Mouse (Mus musculus) ES-E14 (cell line): ENCODE measurements around the gene Scoc. TPM values are rescaled to one million over a fixed set of nuclear protein-coding genes. Genes with fewer than 3 reads are reported as not detected.

Experiments
- DNase-seq: peaks from one replicate; pipeline ENCODE4 v3.0.0-alpha.2; 2013; ENCODE audit warnings: low read depth, low spot score
- H3K27ac ChIP-seq: 2 replicates; pipeline ENCODE4 v1.5.1; 2012; ENCODE audit warnings: low read depth, mild to moderate bottlenecking, low read length, moderate library complexity, mixed read lengths; ENCODE audit not compliant: poor library complexity, insufficient read depth, severe bottlenecking
- H3K36me3 ChIP-seq: 2 replicates; pipeline ENCODE4 v1.6.1; 2012; ENCODE audit warnings: mild to moderate bottlenecking, low read length, moderate library complexity, mixed read lengths; ENCODE audit not compliant: control insufficient read depth, poor library complexity, insufficient read depth, severe bottlenecking
- H3K4me1 ChIP-seq, 2 experiments: fragments of 150-350 bp in 1 of 2; sonication (generic) in 1 of 2; 2 replicates each; pipeline ENCODE4 v1.6.1; 2012; ENCODE audit warnings: low read length in 2 of 2, mild to moderate bottlenecking in 1 of 2, mixed read lengths in 1 of 2; ENCODE audit not compliant: control insufficient read depth in 2 of 2, insufficient read depth in 2 of 2, poor library complexity in 1 of 2
- H3K4me3 ChIP-seq, 2 experiments: fragments of 150-350 bp in 1 of 2; sonication (generic) in 1 of 2; 2 replicates each; pipeline ENCODE4 v1.5.1; 2012; ENCODE audit warnings: low read length in 2 of 2, low read depth in 1 of 2, mild to moderate bottlenecking in 1 of 2, mixed read lengths in 1 of 2; ENCODE audit not compliant: insufficient read depth in 1 of 2, poor library complexity in 1 of 2, severe bottlenecking in 1 of 2
- H3K9ac ChIP-seq: 2 replicates; pipeline ENCODE4 v1.6.1; 2012; ENCODE audit warnings: low read depth, mild to moderate bottlenecking, low read length, mixed read lengths; ENCODE audit not compliant: poor library complexity, insufficient read depth, severe bottlenecking
- H3K9me3 ChIP-seq: fragments of 150-350 bp; sonication (generic); 2 replicates; pipeline ENCODE4 v1.6.1; 2012; ENCODE audit warnings: low read depth, mild to moderate bottlenecking, low read length; ENCODE audit not compliant: control insufficient read depth, insufficient read depth
- CHD2 ChIP-seq: IDR thresholded peaks from 2 replicates; pipeline ENCODE4 v1.6.1; 2014; ENCODE audit warnings: mild to moderate bottlenecking, low read depth, low read length, inconsistent platforms
- HCFC1 ChIP-seq: IDR thresholded peaks from 2 replicates; pipeline ENCODE4 v1.6.1; 2012; ENCODE audit warnings: low read length, inconsistent platforms, borderline replicate concordance; ENCODE audit not compliant: insufficient read depth
- MAFK ChIP-seq: IDR thresholded peaks from 2 replicates; pipeline ENCODE4 v1.6.1; 2014; ENCODE audit warnings: mild to moderate bottlenecking, low read depth, low read length, inconsistent platforms; ENCODE audit not compliant: insufficient read depth
- ZC3H11A ChIP-seq: IDR thresholded peaks from 2 replicates; pipeline ENCODE4 v1.6.1; 2012; ENCODE audit warnings: low read depth, mild to moderate bottlenecking, inconsistent platforms, low read length, borderline replicate concordance
- ZNF384 ChIP-seq: IDR thresholded peaks from 2 replicates; pipeline ENCODE4 v1.6.1; 2012; ENCODE audit warnings: low read depth, low read length, inconsistent platforms
- in situ Hi-C, 2 experiments: fragments of 600-800 bp; cut with MboI; formaldehyde crosslinking; loops; one replicate each; pipeline ENCODE4 v1.15.1; 2025; ENCODE audit warnings: low sequenced_read_pairs in 2 of 2, inconsistent platforms in 1 of 2; ENCODE audit not compliant: unreplicated experiment in 2 of 2
- total RNA-seq: library from RNA; depleted of rRNA; stranded (reverse); fragments of 300-350 nt; gene quantifications from 2 replicates; pipeline ENCODE4 v1.2.3, GENCODE M21; 2012

Gene Scoc
- total RNA-seq, 1 experiment, result 76.5 TPM

GRCm38 (mm10) chr8:83423032-83423825, 35.0 kb downstream of the Scoc start:
- Histone ChIP-seq H3K9ac (no peak overlapping the region), H3K36me3 (peaks cover 4% of the 10 kb centered on the region; the same call in 1 of the 2 replicates), H3K27ac (no peak overlapping the region), H3K4me1 (peaks cover 3% of the 10 kb centered on the region in 2 experiments; a peak in 1 of 4 replicates), H3K4me3 (no peak overlapping the region), H3K9me3 (no peaks in the 10 kb centered on the region)
- in situ Hi-C loops, result no loop called here
- no peak for TF ChIP-seq CHD2
- TF ChIP-seq MAFK, result no peak
- TF ChIP-seq ZNF384, result no peak
- no peak for TF ChIP-seq ZC3H11A
- no peak for TF ChIP-seq HCFC1
- DNase-seq, result no peak

GRCm38 (mm10) chr8:83421354-83421753, 36.8 kb downstream of the Scoc start:
- no peak for TF ChIP-seq HCFC1
- no peak for TF ChIP-seq CHD2
- TF ChIP-seq MAFK, result no peak
- no peak for TF ChIP-seq ZNF384
- TF ChIP-seq ZC3H11A, result no peak
- no peak overlapping the region for H3K9ac ChIP-seq
- no peak overlapping the region for H3K27ac ChIP-seq
- no peak for DNase-seq
- H3K4me1 ChIP-seq, result no peaks in the 10 kb centered on the region
- H3K4me3 ChIP-seq, result no peak overlapping the region
- in situ Hi-C loops, result no loop called here
- H3K9me3 ChIP-seq, result no peaks in the 10 kb centered on the region
- H3K36me3 ChIP-seq, result peaks cover 4% of the 10 kb centered on the region; the same call in 1 of the 2 replicates

- Histone ChIP-seq H3K27ac (no peak overlapping the region), H3K36me3 (no peaks in the 10 kb centered on the region), H3K4me3 (no peak overlapping the region), H3K9me3 (no peaks in the 10 kb centered on the region), H3K9ac (no peak overlapping the region), H3K4me1 (no peaks in the 10 kb centered on the region)
- DNase-seq, result no peak
- TF ChIP-seq MAFK, result no peak
- no peak for TF ChIP-seq CHD2
- in situ Hi-C loops, result no loop called here
Observed at GRCm38 (mm10) chr8:83418805-83419516, 39.2 kb downstream of the Scoc start.

GRCm38 (mm10) chr8:83417970-83418369, 40.2 kb downstream of the Scoc start:
- H3K4me3 ChIP-seq, result no peak overlapping the region
- DNase-seq, result no peak
- H3K9me3 ChIP-seq, result no peaks in the 10 kb centered on the region
- in situ Hi-C loops, result no loop called here
- TF ChIP-seq ZC3H11A (no peak), CHD2 (no peak), ZNF384 (no peak), MAFK (no peak), HCFC1 (no peak)
- H3K27ac ChIP-seq, result no peak overlapping the region
- H3K36me3 ChIP-seq, result no peaks in the 10 kb centered on the region
- no peaks in the 10 kb centered on the region for H3K4me1 ChIP-seq
- no peak overlapping the region for H3K9ac ChIP-seq

GRCm38 (mm10) chr8:83416878-83417277, 41.3 kb downstream of the Scoc start:
- Histone ChIP-seq H3K9ac (no peak overlapping the region), H3K9me3 (no peaks in the 10 kb centered on the region), H3K27ac (no peak overlapping the region), H3K36me3 (no peaks in the 10 kb centered on the region), H3K4me1 (no peaks in the 10 kb centered on the region), H3K4me3 (no peak overlapping the region)
- TF ChIP-seq ZC3H11A (no peak), HCFC1 (no peak), CHD2 (no peak), MAFK (no peak), ZNF384 (no peak)
- in situ Hi-C loops, result no loop called here
- no peak for DNase-seq
